Mouse (Mus musculus): Measurements from ENCODE around the gene 9930021J03Rik. TPM values are rescaled to one million over a fixed set of nuclear protein-coding genes. Genes with fewer than 3 reads are reported as not detected.

The 9930021J03Rik gene
- polyA plus RNA-seq, 1 experiment = 31.2 TPM

GRCm38 (mm10) chr19:29838171-29838570 lies 32.4 kb upstream of the 9930021J03Rik start:
- no peak for TF ChIP-seq CTCF (IDR thresholded peaks at IDR 0.05; ENCODE audit: borderline replicate concordance, insufficient read depth, low read length)
- TF ChIP-seq POLR2A (IDR thresholded peaks at IDR 0.05; ENCODE audit: low read depth, low read length) = no peak
- Histone ChIP-seq H3K27ac (ENCODE audit: insufficient read depth, low read length) (no peak overlapping the region), H3K4me3 (ENCODE audit: insufficient read depth, low read length) (no peak overlapping the region), H3K4me1 (ENCODE audit: control insufficient read depth, insufficient read depth, low read length) (peaks cover 5% of the 10 kb centered on the region; the same call in 1 of the 2 replicates)

- TF ChIP-seq POLR2A (IDR thresholded peaks at IDR 0.05; ENCODE audit: low read depth, low read length) = no peak
- no peak for TF ChIP-seq CTCF (IDR thresholded peaks at IDR 0.05; ENCODE audit: borderline replicate concordance, insufficient read depth, low read length)
Observed at GRCm38 (mm10) chr19:29835364-29836034, 29.7 kb upstream of the 9930021J03Rik start.

DNA sequence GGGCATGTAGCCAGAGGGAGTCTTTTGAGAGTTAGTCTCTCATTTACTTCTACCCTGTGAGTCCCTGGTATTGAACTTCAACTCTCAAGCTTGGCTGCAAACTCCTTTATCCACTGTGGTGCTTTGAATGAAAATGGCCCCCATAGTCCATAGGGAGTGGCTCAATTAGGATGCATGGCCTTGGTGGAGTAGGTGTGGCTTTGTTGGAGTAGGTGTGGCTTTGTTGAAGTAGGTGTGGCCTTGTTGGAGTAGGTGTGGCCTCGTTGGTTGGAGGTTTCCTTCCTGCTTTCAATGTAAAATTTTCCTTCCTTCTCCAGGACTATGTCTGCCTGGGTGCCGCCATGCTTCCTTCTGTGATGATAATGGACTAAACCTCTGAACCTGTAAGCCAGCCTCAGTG lies 25.1 kb upstream of the 9930021J03Rik start:
- Histone ChIP-seq H3K4me1 (ENCODE audit: control insufficient read depth, insufficient read depth, low read length) (no peaks in the 10 kb centered on the region), H3K4me3 (ENCODE audit: insufficient read depth, low read length) (no peak overlapping the region), H3K27ac (ENCODE audit: insufficient read depth, low read length) (no peak overlapping the region)
- no peak for TF ChIP-seq POLR2A (IDR thresholded peaks at IDR 0.05; ENCODE audit: low read depth, low read length)
- no peak for TF ChIP-seq CTCF (IDR thresholded peaks at IDR 0.05; ENCODE audit: borderline replicate concordance, insufficient read depth, low read length)

More at GRCm38 (mm10) chr19:29835364-29836034, 29.7 kb upstream of the 9930021J03Rik start:
- peak overlapping the region; percentile 20; the same call in 1 of the 2 replicates for H3K27ac ChIP-seq (ENCODE audit: insufficient read depth, low read length)
- H3K4me1 ChIP-seq (ENCODE audit: control insufficient read depth, insufficient read depth, low read length) = peaks cover 5% of the 10 kb centered on the region; the same call in 1 of the 2 replicates
- no peak overlapping the region for H3K4me3 ChIP-seq (ENCODE audit: insufficient read depth, low read length)

- H3K27ac ChIP-seq (ENCODE audit: insufficient read depth, low read length) = no peak overlapping the region
- H3K4me3 ChIP-seq (ENCODE audit: insufficient read depth, low read length) = no peak overlapping the region
- TF ChIP-seq POLR2A (IDR thresholded peaks at IDR 0.05; ENCODE audit: low read depth, low read length) (no peak), CTCF (IDR thresholded peaks at IDR 0.05; ENCODE audit: borderline replicate concordance, insufficient read depth, low read length) (no peak)
- H3K4me1 ChIP-seq (ENCODE audit: control insufficient read depth, insufficient read depth, low read length) = no peaks in the 10 kb centered on the region
Observed at GRCm38 (mm10) chr19:29828558-29828957, 22.8 kb upstream of the 9930021J03Rik start.

DNA sequence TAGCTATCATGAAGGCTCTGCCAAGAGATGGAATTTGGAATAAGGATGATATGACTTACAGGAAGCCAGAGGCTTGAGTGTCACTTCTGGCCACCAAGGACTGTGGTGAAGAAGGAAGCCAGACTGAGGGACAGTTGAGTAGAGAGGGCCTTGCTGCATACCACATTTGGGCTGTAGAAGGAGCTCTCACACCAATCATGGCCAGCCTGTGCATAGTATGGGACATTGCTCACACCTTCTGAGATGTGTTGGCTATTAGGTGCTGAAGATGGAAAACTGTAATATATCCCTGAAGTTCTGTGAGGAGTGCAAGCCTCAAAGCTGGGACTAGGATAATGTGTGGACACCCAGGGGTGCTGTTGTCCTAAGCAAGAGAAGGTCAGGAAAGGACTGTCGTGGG lies 20.9 kb upstream of the 9930021J03Rik start:
- no peaks in the 10 kb centered on the region for H3K4me1 ChIP-seq (ENCODE audit: control insufficient read depth, insufficient read depth, low read length)
- TF ChIP-seq CTCF (IDR thresholded peaks at IDR 0.05; ENCODE audit: borderline replicate concordance, insufficient read depth, low read length) (peak; percentile 78; the same call in 1 of the 2 replicates), POLR2A (IDR thresholded peaks at IDR 0.05; ENCODE audit: low read depth, low read length) (no peak)
- H3K27ac ChIP-seq (ENCODE audit: insufficient read depth, low read length) = no peak overlapping the region
- H3K4me3 ChIP-seq (ENCODE audit: insufficient read depth, low read length) = no peak overlapping the region

DNA sequence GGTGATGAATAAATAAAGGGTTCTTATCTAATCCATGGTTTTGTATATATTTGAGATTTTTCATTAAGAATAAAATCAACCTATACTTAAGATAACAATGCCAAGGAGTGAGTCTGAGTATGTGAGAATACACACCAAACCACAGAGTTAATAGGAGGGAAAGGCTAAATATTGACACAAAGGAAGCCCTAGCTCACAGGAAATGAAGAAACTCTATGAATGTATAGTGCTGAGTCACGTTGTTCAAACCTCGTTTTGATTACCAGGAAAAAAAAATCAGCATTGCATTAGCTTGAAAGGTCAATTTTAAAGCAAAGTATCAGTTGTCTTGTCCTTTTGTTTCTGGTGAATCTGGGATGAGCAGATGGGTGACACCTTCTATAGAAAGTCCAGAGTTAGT lies 19.2 kb upstream of the 9930021J03Rik start:
- Histone ChIP-seq H3K4me3 (ENCODE audit: insufficient read depth, low read length) (no peak overlapping the region), H3K27ac (ENCODE audit: insufficient read depth, low read length) (no peak overlapping the region), H3K4me1 (ENCODE audit: control insufficient read depth, insufficient read depth, low read length) (no peaks in the 10 kb centered on the region)
- TF ChIP-seq POLR2A (IDR thresholded peaks at IDR 0.05; ENCODE audit: low read depth, low read length) (no peak), CTCF (IDR thresholded peaks at IDR 0.05; ENCODE audit: borderline replicate concordance, insufficient read depth, low read length) (no peak)

DNA sequence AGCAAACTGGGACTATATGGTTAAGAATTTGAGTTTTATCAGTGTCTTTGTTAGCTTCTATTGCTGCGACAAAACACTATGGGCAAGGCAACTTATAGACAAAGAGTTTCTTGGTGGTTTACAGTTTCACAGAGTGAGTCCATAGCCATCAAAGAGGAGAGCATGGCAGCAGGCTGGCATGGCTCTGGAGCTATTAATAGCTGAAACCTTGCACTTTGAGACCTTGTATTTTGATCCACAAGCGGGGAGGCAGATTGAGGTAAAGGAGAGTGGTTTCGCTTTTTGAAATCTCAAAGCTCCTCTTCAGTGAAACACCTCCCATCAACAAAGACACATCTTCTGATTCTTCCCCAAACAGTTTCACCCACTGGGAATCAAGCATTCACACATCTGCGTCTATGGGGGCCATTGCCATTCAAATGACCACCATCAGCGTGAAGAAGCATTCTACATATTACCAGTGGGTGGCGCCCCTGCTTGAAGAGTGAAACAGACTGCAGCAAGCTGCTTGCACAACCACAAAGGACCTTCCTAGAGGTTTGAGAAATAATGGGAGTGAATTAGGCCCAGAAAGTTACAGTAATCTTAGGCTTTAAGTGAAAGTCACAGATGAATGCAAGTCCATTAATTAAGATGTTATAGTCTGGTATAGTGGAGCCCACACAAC lies 18.4 kb upstream of the 9930021J03Rik start:
- peak; percentile 26; the same call in 1 of the 2 replicates for TF ChIP-seq CTCF (IDR thresholded peaks at IDR 0.05; ENCODE audit: borderline replicate concordance, insufficient read depth, low read length)
- TF ChIP-seq POLR2A (IDR thresholded peaks at IDR 0.05; ENCODE audit: low read depth, low read length) = no peak

DNA sequence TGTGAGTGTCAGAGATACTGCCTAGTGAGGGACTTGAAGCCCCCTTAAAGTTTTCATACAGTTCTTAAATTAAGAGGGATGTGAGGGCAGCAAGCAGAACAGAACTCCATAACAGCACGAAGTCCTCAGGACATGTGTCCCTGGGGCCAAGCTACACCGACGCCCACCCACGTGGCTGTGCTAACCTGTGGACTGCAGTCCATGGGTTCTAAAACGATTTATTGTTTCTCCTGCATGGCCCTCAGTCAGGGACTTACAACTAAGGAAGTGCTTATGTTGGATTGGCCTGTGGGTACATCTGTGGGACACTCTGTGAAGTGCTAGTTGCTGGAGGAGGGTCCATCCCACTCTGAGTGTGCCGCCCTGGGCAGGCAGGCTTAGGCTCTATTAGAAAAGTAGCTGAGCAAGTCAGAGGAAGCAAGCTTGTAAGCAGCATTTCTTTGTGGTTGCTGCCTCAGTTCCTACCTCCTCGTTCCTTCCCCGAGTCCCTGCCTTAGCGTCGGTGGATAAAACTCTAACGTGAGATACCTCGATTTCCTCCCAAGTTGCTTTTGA lies 17.7 kb upstream of the 9930021J03Rik start:
- H3K4me3 ChIP-seq (ENCODE audit: insufficient read depth, low read length) = no peak overlapping the region

More for the DNA sequence above, 18.4 kb upstream of the 9930021J03Rik start:
- no peaks in the 10 kb centered on the region for H3K4me1 ChIP-seq (ENCODE audit: control insufficient read depth, insufficient read depth, low read length)
- H3K27ac ChIP-seq (ENCODE audit: insufficient read depth, low read length) = no peak overlapping the region
- H3K4me3 ChIP-seq (ENCODE audit: insufficient read depth, low read length) = no peak overlapping the region

DNA sequence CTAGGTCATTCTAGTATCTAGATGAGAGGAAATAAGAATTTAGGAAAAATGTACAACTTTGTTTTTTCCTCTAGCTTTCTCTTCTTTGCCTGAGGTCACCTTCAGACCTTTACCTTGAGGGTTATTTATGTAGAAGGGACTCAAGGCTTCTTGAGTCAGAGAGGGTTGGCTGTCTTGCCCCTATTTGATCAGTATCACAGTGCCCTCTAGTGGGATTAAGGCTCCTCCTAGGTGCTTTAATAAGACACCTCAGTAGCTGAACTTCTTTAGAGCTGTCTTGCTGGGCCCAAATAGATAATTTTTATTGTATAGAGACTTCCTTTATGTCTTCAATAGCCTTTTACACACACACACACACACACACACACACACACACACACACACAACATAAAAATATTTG lies 15.2 kb upstream of the 9930021J03Rik start:
- H3K4me3 ChIP-seq (ENCODE audit: insufficient read depth, low read length) = no peak overlapping the region
- no peak overlapping the region for H3K27ac ChIP-seq (ENCODE audit: insufficient read depth, low read length)
- no peaks in the 10 kb centered on the region for H3K4me1 ChIP-seq (ENCODE audit: control insufficient read depth, insufficient read depth, low read length)
- no peak for TF ChIP-seq POLR2A (IDR thresholded peaks at IDR 0.05; ENCODE audit: low read depth, low read length)
- TF ChIP-seq CTCF (IDR thresholded peaks at IDR 0.05; ENCODE audit: borderline replicate concordance, insufficient read depth, low read length) = no peak

More for the DNA sequence above, 17.7 kb upstream of the 9930021J03Rik start:
- Histone ChIP-seq H3K27ac (ENCODE audit: insufficient read depth, low read length) (no peak overlapping the region), H3K4me1 (ENCODE audit: control insufficient read depth, insufficient read depth, low read length) (no peaks in the 10 kb centered on the region)
- TF ChIP-seq POLR2A (IDR thresholded peaks at IDR 0.05; ENCODE audit: low read depth, low read length) (no peak), CTCF (IDR thresholded peaks at IDR 0.05; ENCODE audit: borderline replicate concordance, insufficient read depth, low read length) (no peak)
